Mouse (Mus musculus) ES-E14 (cell line): ENCODE results near the gene Pkp3. TPM values are rescaled to one million over a fixed set of nuclear protein-coding genes. Genes with fewer than 3 reads are reported as not detected.

Experiments
- DNase-seq: peaks from one replicate; pipeline ENCODE4 v3.0.0-alpha.2; 2013; ENCODE audit warnings: low read depth, low spot score
- H3K27ac ChIP-seq: 2 replicates; pipeline ENCODE4 v1.5.1; 2012; ENCODE audit warnings: low read depth, mild to moderate bottlenecking, low read length, moderate library complexity, mixed read lengths; ENCODE audit not compliant: poor library complexity, insufficient read depth, severe bottlenecking
- H3K36me3 ChIP-seq: 2 replicates; pipeline ENCODE4 v1.6.1; 2012; ENCODE audit warnings: mild to moderate bottlenecking, low read length, moderate library complexity, mixed read lengths; ENCODE audit not compliant: control insufficient read depth, poor library complexity, insufficient read depth, severe bottlenecking
- H3K4me1 ChIP-seq, 2 experiments: fragments of 150-350 bp in 1 of 2; sonication (generic) in 1 of 2; 2 replicates each; pipeline ENCODE4 v1.6.1; 2012; ENCODE audit warnings: low read length in 2 of 2, mild to moderate bottlenecking in 1 of 2, mixed read lengths in 1 of 2; ENCODE audit not compliant: control insufficient read depth in 2 of 2, insufficient read depth in 2 of 2, poor library complexity in 1 of 2
- H3K4me3 ChIP-seq, 2 experiments: fragments of 150-350 bp in 1 of 2; sonication (generic) in 1 of 2; 2 replicates each; pipeline ENCODE4 v1.5.1; 2012; ENCODE audit warnings: low read length in 2 of 2, low read depth in 1 of 2, mild to moderate bottlenecking in 1 of 2, mixed read lengths in 1 of 2; ENCODE audit not compliant: insufficient read depth in 1 of 2, poor library complexity in 1 of 2, severe bottlenecking in 1 of 2
- H3K9ac ChIP-seq: 2 replicates; pipeline ENCODE4 v1.6.1; 2012; ENCODE audit warnings: low read depth, mild to moderate bottlenecking, low read length, mixed read lengths; ENCODE audit not compliant: poor library complexity, insufficient read depth, severe bottlenecking
- H3K9me3 ChIP-seq: fragments of 150-350 bp; sonication (generic); 2 replicates; pipeline ENCODE4 v1.6.1; 2012; ENCODE audit warnings: low read depth, mild to moderate bottlenecking, low read length; ENCODE audit not compliant: control insufficient read depth, insufficient read depth
- CHD2 ChIP-seq: IDR thresholded peaks from 2 replicates; pipeline ENCODE4 v1.6.1; 2014; ENCODE audit warnings: mild to moderate bottlenecking, low read depth, low read length, inconsistent platforms
- HCFC1 ChIP-seq: IDR thresholded peaks from 2 replicates; pipeline ENCODE4 v1.6.1; 2012; ENCODE audit warnings: low read length, inconsistent platforms, borderline replicate concordance; ENCODE audit not compliant: insufficient read depth
- MAFK ChIP-seq: IDR thresholded peaks from 2 replicates; pipeline ENCODE4 v1.6.1; 2014; ENCODE audit warnings: mild to moderate bottlenecking, low read depth, low read length, inconsistent platforms; ENCODE audit not compliant: insufficient read depth
- ZC3H11A ChIP-seq: IDR thresholded peaks from 2 replicates; pipeline ENCODE4 v1.6.1; 2012; ENCODE audit warnings: low read depth, mild to moderate bottlenecking, inconsistent platforms, low read length, borderline replicate concordance
- ZNF384 ChIP-seq: IDR thresholded peaks from 2 replicates; pipeline ENCODE4 v1.6.1; 2012; ENCODE audit warnings: low read depth, low read length, inconsistent platforms
- in situ Hi-C, 2 experiments: fragments of 600-800 bp; cut with MboI; formaldehyde crosslinking; loops; one replicate each; pipeline ENCODE4 v1.15.1; 2025; ENCODE audit warnings: low sequenced_read_pairs in 2 of 2, inconsistent platforms in 1 of 2; ENCODE audit not compliant: unreplicated experiment in 2 of 2
- total RNA-seq: library from RNA; depleted of rRNA; stranded (reverse); fragments of 300-350 nt; gene quantifications from 2 replicates; pipeline ENCODE4 v1.2.3, GENCODE M21; 2012

The Pkp3 gene
- total RNA-seq, 1 experiment, result 8.0 TPM

- in situ Hi-C loops, result loop anchor here in 1 of 2 experiments (25.0 kb wide), 1 partner anchor 226 kb away; the partner anchor contains the start of genes Odf3, Scgb1c1 and Urah
- no peak for TF ChIP-seq ZC3H11A
- TF ChIP-seq MAFK, result no peak
- no peak for TF ChIP-seq HCFC1
- TF ChIP-seq CHD2, result no peak
- no peak for TF ChIP-seq ZNF384
- Histone ChIP-seq H3K36me3 (peaks cover 26% of the 10 kb centered on the region), H3K4me1 (peaks cover 8 to 11% of the 10 kb centered on the region in 2 experiments; a peak in 3 of 4 replicates), H3K27ac (no peak overlapping the region), H3K4me3 (no peak overlapping the region), H3K9me3 (no peaks in the 10 kb centered on the region), H3K9ac (no peak overlapping the region)
- no peak for DNase-seq
These were observed 14.7 kb upstream of the Pkp3 start for GRCm38 (mm10) chr7:141063353-141063752.

DNA sequence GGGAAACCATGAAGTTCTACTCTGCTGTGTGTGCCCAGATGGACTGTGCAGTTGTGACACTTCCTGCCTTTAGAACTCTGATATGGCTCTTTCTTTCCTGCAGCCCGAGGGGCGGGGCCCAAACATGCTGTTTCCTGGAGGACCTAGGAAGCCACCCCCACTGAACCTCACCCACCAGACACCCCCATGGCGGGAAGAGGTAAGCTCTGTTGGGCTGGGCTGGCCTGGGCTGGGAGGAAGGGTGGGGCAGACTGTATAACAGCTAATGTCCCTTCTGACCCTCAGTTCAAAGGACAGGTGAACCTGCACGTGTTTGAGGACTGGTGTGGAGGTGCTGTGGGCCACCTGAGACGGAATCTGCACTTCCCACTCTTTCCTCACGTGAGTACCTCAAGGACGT is 13.8 kb upstream of the Pkp3 start:
- TF ChIP-seq HCFC1, result no peak
- TF ChIP-seq ZC3H11A, result no peak
- TF ChIP-seq CHD2, result no peak
- no peak for TF ChIP-seq ZNF384
- no peak for TF ChIP-seq MAFK
- in situ Hi-C loops, result loop anchor here in 1 of 2 experiments (25.0 kb wide), 1 partner anchor 227 kb away; the partner anchor contains the start of genes Odf3, Scgb1c1 and Urah
- Histone ChIP-seq H3K27ac (no peak overlapping the region), H3K9ac (no peak overlapping the region), H3K4me3 (no peak overlapping the region), H3K9me3 (no peaks in the 10 kb centered on the region), H3K36me3 (peaks cover 26% of the 10 kb centered on the region), H3K4me1 (peaks cover 5 to 13% of the 10 kb centered on the region in 2 experiments; a peak in 3 of 4 replicates)
- DNase-seq, result no peak

GRCm38 (mm10) chr7:141064576-141064975 is 13.4 kb upstream of the Pkp3 start:
- Histone ChIP-seq H3K9ac (no peak overlapping the region), H3K4me3 (no peak overlapping the region), H3K36me3 (peaks cover 26% of the 10 kb centered on the region), H3K27ac (no peak overlapping the region), H3K4me1 (peaks cover 5 to 13% of the 10 kb centered on the region in 2 experiments; a peak in 3 of 4 replicates), H3K9me3 (no peaks in the 10 kb centered on the region)
- TF ChIP-seq ZNF384, result no peak
- in situ Hi-C loops, result loop anchor here in 1 of 2 experiments (25.0 kb wide), 1 partner anchor 227 kb away; the partner anchor contains the start of genes Odf3, Scgb1c1 and Urah
- no peak for DNase-seq

DNA sequence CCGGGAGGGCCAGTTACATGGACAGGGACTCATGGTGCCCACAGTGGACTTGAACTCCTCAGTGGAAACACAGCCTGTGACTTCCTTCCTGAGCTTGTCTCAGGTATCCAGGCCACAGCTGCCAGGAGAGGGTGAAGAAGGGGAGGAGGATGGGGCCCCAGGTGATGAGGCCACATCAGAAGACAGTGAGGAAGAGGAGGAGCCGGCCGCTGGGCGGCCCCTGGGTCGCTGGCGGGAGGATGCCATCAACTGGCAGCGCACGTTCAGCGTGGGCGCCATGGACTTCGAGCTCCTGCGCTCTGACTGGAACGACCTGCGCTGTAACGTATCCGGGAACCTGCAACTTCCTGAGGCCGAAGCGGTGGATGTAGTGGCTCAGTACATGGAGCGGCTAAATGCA is 9.7 kb upstream of the Pkp3 start:
- in situ Hi-C loops, result loop anchor here in 1 of 2 experiments (25.0 kb wide), 1 partner anchor 231 kb away; the partner anchor contains the start of genes Odf3, Scgb1c1 and Urah
- peak overlapping the region in 1 of 2 experiments; percentile 27; a peak in 1 of 4 replicates for H3K4me3 ChIP-seq
- DNase-seq, result no peak
- H3K9me3 ChIP-seq, result no peaks in the 10 kb centered on the region
- TF ChIP-seq ZNF384 (no peak), MAFK (no peak), CHD2 (no peak), ZC3H11A (no peak), HCFC1 (no peak)
- peak overlapping the region; percentile 10; the same call in 1 of the 2 replicates for H3K9ac ChIP-seq
- H3K4me1 ChIP-seq, result peaks cover 2 to 17% of the 10 kb centered on the region in 2 experiments; a peak in 3 of 4 replicates
- H3K36me3 ChIP-seq, result peaks cover 24% of the 10 kb centered on the region
- no peak overlapping the region for H3K27ac ChIP-seq
